In the genomic region with DNA sequence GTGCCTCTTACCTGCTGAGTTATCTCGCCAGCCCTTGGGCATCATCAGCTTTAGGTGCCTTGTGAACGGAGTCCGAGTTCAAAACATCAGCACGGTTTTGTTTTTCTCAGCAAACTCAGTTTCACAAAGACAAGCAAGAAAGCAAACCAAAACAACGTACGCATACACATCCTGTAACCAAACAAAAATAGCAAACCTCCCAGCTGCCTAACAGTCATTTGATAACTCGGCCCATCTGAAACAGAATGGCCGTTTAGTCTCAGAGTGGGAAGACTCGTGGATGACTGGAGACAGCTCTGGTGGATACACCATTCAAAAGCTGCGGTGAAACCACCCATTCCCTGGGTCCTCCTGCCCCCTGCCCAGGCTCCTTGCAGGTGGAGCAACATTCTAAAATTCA, we compare ENCODE assay signal across 21 mouse cellular contexts. TPM values are rescaled to one million over a fixed set of nuclear protein-coding genes. Genes with fewer than 3 reads are reported as not detected.
DNase-seq lines count a peak whose midpoint lies in the region; ATAC-seq and TF ChIP-seq lines count a peak whose summit lies in the region.
"Had no signal": no experiment of that assay in that cellular context is flagged by ENCODE, and none has a peak within 500 bp of the region (broad histone marks: within the 10 kb centered on the region; RNA-seq: fewer than 3 reads in every experiment).

No protein-coding gene starts in this region.

- H3K4me1 ChIP-seq in thymus, adult 2 months (replicated peaks; ENCODE audit: control insufficient read depth, insufficient read depth, low read length), result peaks cover 46% of the 10 kb centered on the region
- H3K4me1 ChIP-seq in midbrain, embryonic 15.5 days, result peaks cover 21% of the 10 kb centered on the region

- no peaks in the 10 kb centered on the region; the same call in 1 of the 2 replicates for H3K36me3 ChIP-seq in thymus, adult 2 months (ENCODE audit: control insufficient read depth, insufficient read depth, low read length)
- H3K36me3 ChIP-seq in midbrain, embryonic 15.5 days (replicated peaks), result no peaks in the 10 kb centered on the region
- H3K36me3 ChIP-seq: embryonic facial prominence, embryonic 15.5 days; forebrain, embryonic 10.5 days; heart, embryonic 15.5 days; hindbrain, embryonic 12.5 days had no signal

- peak overlapping the region; percentile 85 for H3K27ac ChIP-seq in gastrocnemius, adult 2 months
- H3K27ac ChIP-seq in thymus, adult 2 months (ENCODE audit: control insufficient read depth, insufficient read depth, low read length), result peak overlapping the region; percentile 59; the same call in 1 of the 2 replicates
- H3K27ac ChIP-seq in midbrain, embryonic 15.5 days, result no peak overlapping the region
- H3K27ac ChIP-seq: embryonic facial prominence, embryonic 15.5 days; forebrain, embryonic 10.5 days; hindbrain, embryonic 12.5 days; hindbrain, postnatal 0 days had no signal

- 84% methylated on average over 10 of the region's 10 CpGs for WGBS in thymus, adult 2 months
- WGBS in midbrain, embryonic 15.5 days, result 82% methylated on average over 10 of the region's 10 CpGs

- DNase-seq in gastrocnemius, adult 2 months, result no peak
- DNase-seq in gastrocnemius, postnatal 25 days, result no peak
- DNase-seq in thymus, adult 2 months, result no peak
- DNase-seq in thymus, postnatal 14 days, result no peak
- DNase-seq in cerebellum, postnatal 25 days, result no peak
- DNase-seq: adrenal gland, postnatal 10 days; cerebellum, adult 11 months; cerebellum, adult 9-10 months; cerebellum, postnatal 36 days; kidney, adult 2 months had no signal

- intact Hi-C loops in gastrocnemius, adult 2 months (cut with DNase I), result loop anchor here (5.0 kb wide), 1 partner anchor 61 kb away; no protein-coding TSS in a partner anchor

- H3K4me2 ChIP-seq in midbrain, embryonic 15.5 days, result no peak overlapping the region
- H3K4me2 ChIP-seq: embryonic facial prominence, embryonic 15.5 days; heart, embryonic 15.5 days; hindbrain, embryonic 12.5 days had no signal

- no peak for TF ChIP-seq CTCF in gastrocnemius, adult 2 months (IDR thresholded peaks at IDR 0.05)
- no peak for TF ChIP-seq CTCF in thymus, adult 2 months (IDR thresholded peaks at IDR 0.05; ENCODE audit: borderline replicate concordance, control insufficient read depth, extremely low read depth, insufficient read depth, low read length, poor library complexity)

- H3K9me3 ChIP-seq in midbrain, embryonic 15.5 days, result no peaks in the 10 kb centered on the region
- H3K9me3 ChIP-seq: embryonic facial prominence, embryonic 15.5 days; forebrain, embryonic 10.5 days; G1E; heart, embryonic 15.5 days; hindbrain, embryonic 12.5 days had no signal

- H3K9ac ChIP-seq in midbrain, embryonic 15.5 days, result no peak overlapping the region
- H3K9ac ChIP-seq: embryonic facial prominence, embryonic 15.5 days; heart, embryonic 15.5 days; hindbrain, embryonic 12.5 days had no signal

- ATAC-seq in inflammation-experienced regulatory T-cells, adult 6 months, result peak; percentile 56
- ATAC-seq in midbrain, embryonic 15.5 days (replicated peaks), result no peak
- ATAC-seq: forebrain, embryonic 14.5 days; hindbrain, postnatal 0 days; intestine, embryonic 16.5 days had no signal

- H3K27me3 ChIP-seq in thymus, adult 2 months (ENCODE audit: control insufficient read depth, insufficient read depth, low read length), result no peaks in the 10 kb centered on the region
- H3K27me3 ChIP-seq in midbrain, embryonic 15.5 days (replicated peaks), result no peaks in the 10 kb centered on the region
- H3K27me3 ChIP-seq: embryonic facial prominence, embryonic 15.5 days; heart, embryonic 15.5 days; hindbrain, embryonic 12.5 days had no signal

- H3K4me3 ChIP-seq in gastrocnemius, adult 2 months, result peak overlapping the region; percentile 45
- H3K4me3 ChIP-seq in thymus, adult 2 months (ENCODE audit: control insufficient read depth, insufficient read depth, low read length), result no peak overlapping the region
- no peak overlapping the region for H3K4me3 ChIP-seq in midbrain, embryonic 15.5 days
- H3K4me3 ChIP-seq: embryonic facial prominence, embryonic 15.5 days; erythroblast, embryonic 14.5 days; forebrain, embryonic 10.5 days; heart, embryonic 15.5 days; hindbrain, embryonic 12.5 days had no signal

- no peak for TF ChIP-seq POLR2A in thymus, adult 2 months (IDR thresholded peaks at IDR 0.05; ENCODE audit: control insufficient read depth, extremely low read depth, insufficient read depth, low read length, poor library complexity)

RNA-seq across cellular contexts. Expression of gene Stat5b, which starts 19.1 kb away (rescaled TPM):
- total RNA-seq in gastrocnemius, adult 2 months (2021), result 100 to 1,000 TPM; 139 to 145 TPM
- total RNA-seq in gastrocnemius, postnatal 25 days (2021), result 100 to 1,000 TPM in 1 of 2 experiments, 10 to 100 TPM in 1; 93.2 to 126 TPM
- polyA plus RNA-seq in thymus, adult 2 months (2012; rRNA removed), result 178 and 204 TPM in 2 replicates
- 10 to 100 TPM; 25.2 to 40.4 (median 33.7) TPM for polyA plus RNA-seq in inflammation-experienced regulatory T-cells, adult 6 months (2017; shearing (Covaris generic))
- 20.4 and 20.5 TPM in 2 replicates for polyA plus RNA-seq in midbrain, embryonic 15.5 days (2015; fragmentation: Nextera tagmentation; extraction: Ambion mirVana)

RNA-seq across cellular contexts. Expression of gene Stat5a, which starts 27.8 kb away (rescaled TPM):
- total RNA-seq in gastrocnemius, adult 2 months (2021), result 10 to 100 TPM; 11.7 to 15.8 TPM
- total RNA-seq in gastrocnemius, postnatal 25 days (2021), result 10 to 100 TPM; 10.9 to 14.8 TPM
- 136 and 161 TPM in 2 replicates for polyA plus RNA-seq in thymus, adult 2 months (2012; rRNA removed)
- polyA plus RNA-seq in inflammation-experienced regulatory T-cells, adult 6 months (2017; shearing (Covaris generic)), result 10 to 100 TPM; 31.2 to 34.1 (median 31.3) TPM
- polyA plus RNA-seq in midbrain, embryonic 15.5 days (2015; fragmentation: Nextera tagmentation; extraction: Ambion mirVana), result 1.7 and 2.3 TPM in 2 replicates
